Mouse (Mus musculus) ES-Bruce4 (cell line): ENCODE measurements at regions not wholly inside any gene's neighbourhood (a gene's known extent, or its start where the extent isn't known, plus 50 kb on each side); places are given as distances from the start of the nearest gene placed in this dataset.

ENCODE experiments used
- H3K27ac ChIP-seq: 2 replicates; pipeline ENCODE4 v1.5.1; 2012; ENCODE audit warnings: low read length, inconsistent platforms; ENCODE audit not compliant: insufficient read depth
- H3K27me3 ChIP-seq: 2 replicates; pipeline ENCODE4 v1.6.1; 2012; ENCODE audit warnings: mild to moderate bottlenecking, low read length, inconsistent platforms; ENCODE audit not compliant: control insufficient read depth, poor library complexity, insufficient read depth, severe bottlenecking
- H3K36me3 ChIP-seq: 2 replicates; pipeline ENCODE4 v1.6.1; 2012; ENCODE audit warnings: inconsistent platforms, mild to moderate bottlenecking, low read length, moderate library complexity; ENCODE audit not compliant: control insufficient read depth, poor library complexity, insufficient read depth, severe bottlenecking
- H3K4me1 ChIP-seq: one replicate; pipeline ENCODE4 v1.8.1; 2011; ENCODE audit warnings: low read length; ENCODE audit not compliant: control insufficient read depth, insufficient read depth
- H3K4me3 ChIP-seq: 2 replicates; pipeline ENCODE4 v1.5.1; 2011; ENCODE audit warnings: low read depth, mild to moderate bottlenecking, low read length
- H3K9ac ChIP-seq: 2 replicates; pipeline ENCODE4 v1.6.1; 2012; ENCODE audit warnings: low read depth, mild to moderate bottlenecking, inconsistent platforms; ENCODE audit not compliant: poor library complexity, severe bottlenecking
- H3K9me3 ChIP-seq: replicated peaks from 2 replicates; pipeline ENCODE4 v1.6.1; 2012; ENCODE audit warnings: mild to moderate bottlenecking, low read length, inconsistent platforms; ENCODE audit not compliant: control insufficient read depth, poor library complexity, insufficient read depth, severe bottlenecking
- CTCF ChIP-seq: IDR thresholded peaks from one replicate; pipeline ENCODE4 v1.8.1; 2011; ENCODE audit warnings: low read depth, low read length
- EP300 ChIP-seq: IDR thresholded peaks from 2 replicates; pipeline ENCODE4 v1.6.1; 2011; ENCODE audit warnings: low read depth, low read length; ENCODE audit not compliant: insufficient read depth
- POLR2A ChIP-seq: IDR thresholded peaks from one replicate; pipeline ENCODE4 v1.8.1; 2011; ENCODE audit warnings: low read length; ENCODE audit not compliant: insufficient read depth

DNA sequence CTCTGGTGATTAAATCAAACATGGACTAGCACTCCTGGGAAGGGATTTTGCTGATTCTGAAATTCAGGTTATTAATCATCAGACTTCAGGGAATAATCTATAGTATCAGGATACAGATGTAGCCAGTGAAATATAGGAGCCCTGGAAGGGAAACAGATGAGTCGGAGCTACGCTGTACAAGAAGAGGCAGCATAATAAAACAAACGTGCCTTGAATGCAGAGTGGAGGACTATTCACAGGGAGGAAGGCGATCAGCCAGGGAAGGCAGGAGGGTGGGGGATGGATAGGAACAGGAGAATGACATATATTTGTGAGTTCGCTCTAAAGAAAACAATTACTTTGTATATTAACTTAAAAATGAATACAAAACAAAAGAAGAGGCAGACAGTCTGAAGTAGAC is 286.6 kb upstream of the Got2 start:
- H3K4me1 ChIP-seq = no peaks in the 10 kb centered on the region
- no peak overlapping the region for H3K9ac ChIP-seq
- 0 out of 2 replicates have a peak, but pooled peaks cover 2% of the 10 kb centered on the region for H3K9me3 ChIP-seq
- H3K27me3 ChIP-seq = no peaks in the 10 kb centered on the region
- TF ChIP-seq POLR2A (no peak), CTCF (no peak), EP300 (no peak)
- no peak overlapping the region for H3K27ac ChIP-seq
- H3K4me3 ChIP-seq = no peak overlapping the region
- H3K36me3 ChIP-seq = no peaks in the 10 kb centered on the region

- Histone ChIP-seq H3K27ac (no peak overlapping the region), H3K27me3 (peaks cover 3% of the 10 kb centered on the region; the same call in 1 of the 2 replicates), H3K36me3 (no peaks in the 10 kb centered on the region), H3K9ac (no peak overlapping the region), H3K4me1 (no peaks in the 10 kb centered on the region), H3K9me3 (peaks cover 6% of the 10 kb centered on the region; the same call in 1 of the 2 replicates), H3K4me3 (no peak overlapping the region)
- no peak for TF ChIP-seq CTCF
- no peak for TF ChIP-seq POLR2A
- no peak for TF ChIP-seq EP300
These were observed 276.6 kb upstream of the Got2 start for GRCm38 (mm10) chr8:96164933-96165332.

GRCm38 (mm10) chr8:96159899-96160298 is 271.6 kb upstream of the Got2 start:
- Histone ChIP-seq H3K4me1 (no peaks in the 10 kb centered on the region), H3K9ac (no peak overlapping the region), H3K27ac (no peak overlapping the region), H3K9me3 (no peaks in the 10 kb centered on the region), H3K36me3 (no peaks in the 10 kb centered on the region), H3K27me3 (peaks cover 2% of the 10 kb centered on the region), H3K4me3 (no peak overlapping the region)
- no peak for TF ChIP-seq POLR2A
- no peak for TF ChIP-seq CTCF
- no peak for TF ChIP-seq EP300

GRCm38 (mm10) chr8:96152496-96153250 is 264.3 kb upstream of the Got2 start:
- TF ChIP-seq POLR2A (no peak), CTCF (peak; percentile 94)
- H3K36me3 ChIP-seq = no peaks in the 10 kb centered on the region
- H3K9ac ChIP-seq = no peak overlapping the region
- H3K4me3 ChIP-seq = no peak overlapping the region
- H3K4me1 ChIP-seq = no peaks in the 10 kb centered on the region
- H3K9me3 ChIP-seq = no peaks in the 10 kb centered on the region
- H3K27ac ChIP-seq = no peak overlapping the region
- H3K27me3 ChIP-seq = no peaks in the 10 kb centered on the region

DNA sequence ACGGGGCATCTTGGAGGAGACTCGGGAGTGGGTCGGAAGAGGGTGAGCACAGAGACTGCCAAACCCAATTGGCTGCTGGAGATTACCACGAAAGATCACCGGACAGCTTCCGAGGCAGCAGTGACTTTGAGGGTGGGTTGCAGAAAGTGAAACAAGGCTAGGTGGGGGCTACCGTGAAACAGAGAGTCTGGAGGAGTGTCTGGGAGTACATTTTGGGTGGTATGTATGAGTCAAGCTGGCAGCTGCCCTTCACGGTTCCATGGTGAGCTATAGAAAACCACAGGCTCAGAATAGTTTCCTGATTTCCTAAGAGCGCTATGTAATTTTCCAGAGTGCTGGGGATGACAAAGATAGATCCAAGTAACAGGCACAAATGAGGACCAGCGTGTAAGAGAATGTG is 263.7 kb upstream of the Got2 start:
- no peak overlapping the region for H3K9ac ChIP-seq
- H3K27ac ChIP-seq = no peak overlapping the region
- no peaks in the 10 kb centered on the region for H3K4me1 ChIP-seq
- H3K4me3 ChIP-seq = no peak overlapping the region
- no peaks in the 10 kb centered on the region for H3K27me3 ChIP-seq
- no peaks in the 10 kb centered on the region for H3K36me3 ChIP-seq
- no peak for TF ChIP-seq POLR2A
- TF ChIP-seq CTCF = no peak
- no peak for TF ChIP-seq EP300
- H3K9me3 ChIP-seq = no peaks in the 10 kb centered on the region

DNA sequence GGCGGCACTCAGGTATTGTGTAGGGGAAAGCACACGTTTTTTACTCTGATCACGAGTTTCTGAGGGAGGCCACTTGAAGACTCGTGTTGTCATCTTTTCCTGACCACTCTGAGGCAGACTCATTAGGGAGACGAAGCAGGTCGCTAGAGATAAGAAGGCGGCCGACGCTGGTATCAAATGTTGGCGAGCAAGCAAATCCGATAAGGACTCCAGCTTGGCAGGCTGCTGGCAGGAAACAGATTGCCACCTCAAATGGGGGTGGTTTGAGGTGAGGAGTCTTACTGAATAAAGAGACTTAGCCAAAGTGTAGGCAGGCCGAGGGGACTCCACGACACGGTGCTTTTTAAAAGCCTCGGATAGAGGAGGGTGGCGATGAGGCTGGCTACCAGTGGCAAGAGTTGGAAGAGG is 262.7 kb upstream of the Got2 start:
- Histone ChIP-seq H3K27ac (no peak overlapping the region), H3K9me3 (no peaks in the 10 kb centered on the region), H3K4me3 (no peak overlapping the region), H3K4me1 (no peaks in the 10 kb centered on the region), H3K9ac (no peak overlapping the region), H3K36me3 (no peaks in the 10 kb centered on the region), H3K27me3 (no peaks in the 10 kb centered on the region)
- TF ChIP-seq POLR2A (no peak), EP300 (no peak), CTCF (no peak)
